Mouse (Mus musculus): ENCODE measurements around the gene H3f3a.

GRCm38 (mm10) chr1:180781250-180781649 is 32.5 kb downstream of the H3f3a start:
- TF ChIP-seq EP300 (IDR thresholded peaks at IDR 0.05): no peak
- no peak for TF ChIP-seq CTCF (IDR thresholded peaks at IDR 0.05)

Measured in lung, postnatal 0 days (tissue).